Mouse (Mus musculus) midbrain, embryonic 16.5 days (tissue): Measurements from ENCODE around the gene Gstt3. TPM values are rescaled to one million over a fixed set of nuclear protein-coding genes. Genes with fewer than 3 reads are reported as not detected.
"Not testable (repeated sequence)": the region's sequence is repeated elsewhere in the genome, so short reads cannot be mapped to it uniquely, and the experiment has no call there.

Experiments used
- ATAC-seq: fragments of 200-750 bp; cut with Nextera tagmentation; 2 replicates; pipeline ENCODE4 v1.8.0; 2017; ENCODE audit warnings: moderate TSS enrichment
- H3K27ac ChIP-seq: fragments of 300-500 bp; sonication (generic); 2 replicates; pipeline ENCODE4 v1.5.1; 2014; ENCODE audit warnings: mild to moderate bottlenecking, low read length, mixed read lengths
- H3K27me3 ChIP-seq: fragments of 300-500 bp; sonication (generic); 2 replicates; pipeline ENCODE4 v1.6.1; 2014; ENCODE audit warnings: low read depth, low read length, mixed read lengths; ENCODE audit not compliant: control insufficient read depth, insufficient read depth
- H3K36me3 ChIP-seq: fragments of 300-500 bp; sonication (generic); 2 replicates; pipeline ENCODE4 v1.6.1; 2014; ENCODE audit warnings: mild to moderate bottlenecking, low read length, moderate library complexity, mixed read lengths; ENCODE audit not compliant: control insufficient read depth, insufficient read depth
- H3K4me1 ChIP-seq: fragments of 300-500 bp; sonication (generic); 2 replicates; pipeline ENCODE4 v1.6.1; 2014; ENCODE audit warnings: mild to moderate bottlenecking, low read length, mixed read lengths; ENCODE audit not compliant: control insufficient read depth, insufficient read depth
- H3K4me2 ChIP-seq: fragments of 300-500 bp; sonication (generic); 2 replicates; pipeline ENCODE4 v1.6.1; 2014; ENCODE audit warnings: mild to moderate bottlenecking, low read length, mixed read lengths
- H3K4me3 ChIP-seq: fragments of 300-500 bp; sonication (generic); 2 replicates; pipeline ENCODE4 v1.5.1; 2014; ENCODE audit warnings: low read depth, mild to moderate bottlenecking, low read length, moderate library complexity, mixed read lengths
- H3K9ac ChIP-seq: fragments of 300-500 bp; sonication (generic); 2 replicates; pipeline ENCODE4 v1.6.1; 2014; ENCODE audit warnings: low read depth, low read length, mixed read lengths
- H3K9me3 ChIP-seq: fragments of 300-500 bp; sonication (generic); replicated peaks from 2 replicates; pipeline ENCODE4 v1.6.1; 2014; ENCODE audit warnings: mild to moderate bottlenecking, low read length, mixed read lengths; ENCODE audit not compliant: control insufficient read depth, poor library complexity, severe bottlenecking
- WGBS: fragments of 180-500 bp; shearing (Covaris S2); extraction: QIAGEN DNeasy Blood & Tissue Kit; methylation state at CpG from one replicate; pipeline ENCODE4 v1.1.7; 2014; 5-methylcytosine and 5-hydroxymethylcytosine counted together
- polyA plus RNA-seq: library from polyadenylated mRNA; unstranded; fragments of >200 nt; fragmentation: Nextera tagmentation; extraction: Ambion mirVana; gene quantifications from 2 replicates; pipeline ENCODE4 v1.2.1, GENCODE M21; 2015

Gene Gstt3
- polyA plus RNA-seq, 1 experiment from 2014 or later = 1.4 TPM

- Histone ChIP-seq H3K9ac (peak within 1 kb of the TSS; percentile 65), H3K27ac (no peak within 1 kb of the TSS), H3K36me3 (no peaks in the 10 kb centered on the region), H3K4me2 (peak within 1 kb of the TSS; percentile 85), H3K4me1 (peaks cover 5% of the 10 kb centered on the region), H3K9me3 (no peaks in the 10 kb centered on the region), H3K27me3 (peaks cover 11% of the 10 kb centered on the region; the same call in 1 of the 2 replicates), H3K4me3 (peak within 1 kb of the TSS; percentile 57)
- WGBS = under 1% methylated on average over 46 of the region's 47 CpGs
- peak; percentile 97 for ATAC-seq
Measured at GRCm38 (mm10) chr10:75772795-75773664, 8.2 kb downstream of the Gstt3 start, which contains the start of gene Ddt. Gene Ddt, minus strand, starts transcription at chr10:75773414.

- H3K27me3 ChIP-seq, H3K9ac ChIP-seq, H3K4me2 ChIP-seq, H3K4me3 ChIP-seq, H3K27ac ChIP-seq, ATAC-seq, H3K9me3 ChIP-seq, H3K36me3 ChIP-seq: not testable (repeated sequence)
- 24% methylated on average over 5 of the region's 5 CpGs for WGBS
- peaks cover 15% of the 10 kb centered on the region for H3K4me1 ChIP-seq
Measured at GRCm38 (mm10) chr10:75767756-75768155, 13.5 kb downstream of the Gstt3 start.

GRCm38 (mm10) chr10:75766856-75767255 is 14.4 kb downstream of the Gstt3 start:
- H3K27me3 ChIP-seq = no peaks in the 10 kb centered on the region
- no peak overlapping the region for H3K9ac ChIP-seq
- no peak for ATAC-seq
- no peaks in the 10 kb centered on the region for H3K36me3 ChIP-seq
- no peak overlapping the region for H3K4me2 ChIP-seq
- no peaks in the 10 kb centered on the region for H3K9me3 ChIP-seq
- H3K27ac ChIP-seq = no peak overlapping the region
- WGBS = 87% methylated on average over 6 of the region's 6 CpGs
- H3K4me3 ChIP-seq = no peak overlapping the region
- H3K4me1 ChIP-seq = peaks cover 16% of the 10 kb centered on the region

- Histone ChIP-seq H3K4me3 (peak overlapping the region; percentile 73), H3K27me3 (no peaks in the 10 kb centered on the region), H3K9me3 (no peaks in the 10 kb centered on the region), H3K4me1 (peaks cover 22% of the 10 kb centered on the region), H3K36me3 (no peaks in the 10 kb centered on the region; the same call in 1 of the 2 replicates), H3K9ac (peak overlapping the region; percentile 58), H3K4me2 (peak overlapping the region; percentile 66), H3K27ac (peak overlapping the region; percentile 33)
- 1% methylated on average over 27 of the region's 27 CpGs for WGBS
- peak; percentile 59 for ATAC-seq
Measured at GRCm38 (mm10) chr10:75764519-75765473, 16.4 kb downstream of the Gstt3 start.

- Histone ChIP-seq H3K27me3 (no peaks in the 10 kb centered on the region), H3K27ac (peak within 1 kb of the TSS; percentile 84), H3K4me1 (peaks cover 22% of the 10 kb centered on the region), H3K9ac (peak within 1 kb of the TSS; percentile 78), H3K9me3 (no peaks in the 10 kb centered on the region), H3K36me3 (no peaks in the 10 kb centered on the region; the same call in 1 of the 2 replicates), H3K4me3 (peak within 1 kb of the TSS; percentile 73), H3K4me2 (peak within 1 kb of the TSS; percentile 82)
- ATAC-seq = peak; percentile 99
- WGBS = under 1% methylated on average over 48 of the region's 61 CpGs
Measured at GRCm38 (mm10) chr10:75763682-75764518, 17.3 kb downstream of the Gstt3 start, which contains the start of gene Cabin1. Gene Cabin1, minus strand, starts transcription at chr10:75764341.

GRCm38 (mm10) chr10:75762413-75762812 is 18.8 kb downstream of the Gstt3 start:
- H3K27me3 ChIP-seq = no peaks in the 10 kb centered on the region
- H3K4me2 ChIP-seq = peak overlapping the region; percentile 51; the same call in 1 of the 2 replicates
- no peak overlapping the region for H3K4me3 ChIP-seq
- no peaks in the 10 kb centered on the region; the same call in 1 of the 2 replicates for H3K36me3 ChIP-seq
- WGBS = 95% methylated on average over 3 of the region's 3 CpGs
- peaks cover 22% of the 10 kb centered on the region for H3K4me1 ChIP-seq
- 0 out of 2 replicates have a peak overlapping the region, but pooled peaks have one; percentile 10 for H3K9ac ChIP-seq
- H3K9me3 ChIP-seq = no peaks in the 10 kb centered on the region
- H3K27ac ChIP-seq = no peak overlapping the region
- no peak for ATAC-seq

- Histone ChIP-seq H3K9me3 (no peaks in the 10 kb centered on the region), H3K36me3 (no peaks in the 10 kb centered on the region; the same call in 1 of the 2 replicates), H3K4me2 (no peak overlapping the region), H3K9ac (no peak overlapping the region), H3K4me1 (peaks cover 22% of the 10 kb centered on the region), H3K27ac (no peak overlapping the region), H3K4me3 (no peak overlapping the region), H3K27me3 (no peaks in the 10 kb centered on the region)
- no peak for ATAC-seq
- WGBS = 96% methylated on average over 3 of the region's 3 CpGs
Measured at GRCm38 (mm10) chr10:75760311-75760710, 20.9 kb downstream of the Gstt3 start.

- Histone ChIP-seq H3K9me3 (no peaks in the 10 kb centered on the region), H3K27me3 (no peaks in the 10 kb centered on the region), H3K27ac (no peak overlapping the region), H3K4me1 (peaks cover 5% of the 10 kb centered on the region), H3K36me3 (peaks cover 13% of the 10 kb centered on the region), H3K4me3 (no peak overlapping the region), H3K9ac (no peak overlapping the region), H3K4me2 (no peak overlapping the region)
- WGBS = 96% methylated on average over 11 of the region's 11 CpGs
- ATAC-seq = no peak
Measured at GRCm38 (mm10) chr10:75756719-75757118, 24.5 kb downstream of the Gstt3 start.
